Mouse (Mus musculus) liver, adult 2 months (tissue): Measurements from ENCODE around the gene Pla2g12b. TPM values are rescaled to one million over a fixed set of nuclear protein-coding genes. Genes with fewer than 3 reads are reported as not detected.
"Not testable (repeated sequence)": the region's sequence is repeated elsewhere in the genome, so short reads cannot be mapped to it uniquely, and the experiment has no call there.

Experiments used
- DNase-seq: peaks from one replicate; pipeline ENCODE4 v3.0.0-alpha.2; 2011; ENCODE audit warnings: low read depth, low spot score; ENCODE audit errors: extremely low read depth
- H3K27ac ChIP-seq: fragments of 200-500 bp; replicated peaks from 2 replicates; pipeline ENCODE4 v1.5.1; 2012; ENCODE audit warnings: low read depth, mild to moderate bottlenecking, control low read depth, inconsistent platforms, low read length; ENCODE audit not compliant: insufficient read depth
- H3K27me3 ChIP-seq: fragments of 200-500 bp; 2 replicates; pipeline ENCODE4 v1.6.1; 2012; ENCODE audit warnings: mild to moderate bottlenecking, moderate library complexity, low read length, inconsistent platforms; ENCODE audit not compliant: control insufficient read depth, insufficient read depth
- H3K36me3 ChIP-seq: fragments of 200-500 bp; 2 replicates; pipeline ENCODE4 v1.6.1; 2012; ENCODE audit warnings: low read length, inconsistent platforms; ENCODE audit not compliant: control insufficient read depth, insufficient read depth
- H3K4me1 ChIP-seq: fragments of 200-500 bp; 2 replicates; pipeline ENCODE4 v1.6.1; 2011; ENCODE audit warnings: low read length; ENCODE audit not compliant: control insufficient read depth, insufficient read depth
- H3K4me3 ChIP-seq: fragments of 200-500 bp; 2 replicates; pipeline ENCODE4 v1.5.1; 2011; ENCODE audit warnings: low read depth, mild to moderate bottlenecking, control low read depth, low read length, moderate library complexity; ENCODE audit not compliant: insufficient read depth
- H3K79me2 ChIP-seq: fragments of 200-500 bp; 2 replicates; pipeline ENCODE4 v1.6.1; 2012; ENCODE audit warnings: inconsistent platforms, mild to moderate bottlenecking, low read length, moderate library complexity; ENCODE audit not compliant: control insufficient read depth, insufficient read depth
- H3K9ac ChIP-seq: fragments of 200-500 bp; 2 replicates; pipeline ENCODE4 v1.6.1; 2012; ENCODE audit warnings: low read depth, mild to moderate bottlenecking, control low read depth, inconsistent platforms, low read length
- CTCF ChIP-seq: fragments of 200-500 bp; IDR thresholded peaks from 2 replicates; pipeline ENCODE4 v1.5.1; 2011; ENCODE audit warnings: low read depth, low read length, control low read depth
- POLR2A ChIP-seq: fragments of 200-500 bp; IDR thresholded peaks from 2 replicates; pipeline ENCODE4 v1.6.1; 2011; ENCODE audit warnings: low read length, control low read depth; ENCODE audit not compliant: insufficient read depth; ENCODE audit errors: extremely low read depth
- WGBS: fragments of 180-500 bp; shearing (Covaris S2); methylation state at CpG from one replicate; pipeline ENCODE4 v1.1.7; 2018; 5-methylcytosine and 5-hydroxymethylcytosine counted together
- polyA plus RNA-seq: library from polyadenylated mRNA; depleted of rRNA; stranded (reverse); fragments of >200 nt; gene quantifications from 2 replicates; pipeline ENCODE4 v1.2.3, GENCODE M21; 2012
- total RNA-seq: library from RNA; depleted of rRNA; stranded (reverse); fragments of >200 nt; gene quantifications from 2 replicates; pipeline ENCODE4 v1.2.3, GENCODE M21; 2014

Pla2g12b gene
- total and polyA plus RNA-seq, 2 experiments: 58.5 to 66.6 TPM

DNA sequence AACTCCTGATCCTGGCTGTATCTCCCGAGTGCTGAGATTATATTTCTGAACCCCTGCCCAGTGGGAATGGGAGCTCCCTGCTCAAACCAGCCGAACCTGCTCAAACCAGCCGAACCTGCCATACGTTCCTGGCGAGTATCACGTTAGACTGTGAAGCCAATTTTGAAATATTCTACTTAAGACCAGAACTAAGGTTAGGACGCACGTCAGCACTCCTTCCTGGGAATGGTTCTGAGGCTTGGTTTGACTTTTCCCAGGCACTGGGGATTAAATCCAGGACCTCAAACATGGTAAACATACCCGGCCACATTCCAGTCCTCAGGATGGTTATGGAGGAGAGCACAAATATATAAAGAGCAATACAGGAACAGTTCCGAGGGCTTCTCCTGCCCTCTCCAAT, 25.6 kb upstream of the Pla2g12b start:
- WGBS: 88% methylated on average over 10 of the region's 10 CpGs
- Histone ChIP-seq H3K27me3 (no peaks in the 10 kb centered on the region), H3K79me2 (no peaks in the 10 kb centered on the region), H3K27ac (no peak overlapping the region), H3K36me3 (peaks cover 14% of the 10 kb centered on the region), H3K9ac (no peak overlapping the region), H3K4me3 (no peak overlapping the region), H3K4me1 (no peaks in the 10 kb centered on the region)
- DNase-seq: no peak
- TF ChIP-seq CTCF (no peak), POLR2A (no peak)

DNA sequence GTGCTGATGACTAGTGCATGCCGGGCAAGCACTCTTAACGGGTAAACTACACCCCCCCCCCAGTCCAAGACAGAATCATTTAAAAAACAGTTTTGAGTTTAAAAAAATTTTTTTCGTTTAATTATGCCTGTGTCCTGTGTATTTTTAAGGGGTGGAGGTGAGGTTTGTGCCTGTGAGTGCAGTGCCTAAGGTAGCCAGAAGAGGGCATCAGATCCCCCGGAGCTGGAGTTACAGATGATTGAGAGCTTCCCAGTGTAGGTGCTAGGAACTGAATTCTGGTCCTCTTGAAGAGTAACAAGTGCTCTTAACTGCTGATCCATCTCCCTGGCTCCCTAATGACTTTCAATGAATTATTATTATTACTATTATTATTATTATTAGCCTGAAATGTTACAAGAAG, 24.7 kb upstream of the Pla2g12b start:
- Histone ChIP-seq H3K4me1 (no peaks in the 10 kb centered on the region), H3K79me2 (no peaks in the 10 kb centered on the region), H3K27me3 (no peaks in the 10 kb centered on the region), H3K27ac (no peak overlapping the region), H3K9ac (no peak overlapping the region), H3K36me3 (peaks cover 9% of the 10 kb centered on the region), H3K4me3 (no peak overlapping the region)
- no peak for DNase-seq
- peak; percentile 19; the same call in 1 of the 2 replicates for TF ChIP-seq CTCF
- no peak for TF ChIP-seq POLR2A
- 97% methylated on average over 4 of the region's 4 CpGs for WGBS

DNA sequence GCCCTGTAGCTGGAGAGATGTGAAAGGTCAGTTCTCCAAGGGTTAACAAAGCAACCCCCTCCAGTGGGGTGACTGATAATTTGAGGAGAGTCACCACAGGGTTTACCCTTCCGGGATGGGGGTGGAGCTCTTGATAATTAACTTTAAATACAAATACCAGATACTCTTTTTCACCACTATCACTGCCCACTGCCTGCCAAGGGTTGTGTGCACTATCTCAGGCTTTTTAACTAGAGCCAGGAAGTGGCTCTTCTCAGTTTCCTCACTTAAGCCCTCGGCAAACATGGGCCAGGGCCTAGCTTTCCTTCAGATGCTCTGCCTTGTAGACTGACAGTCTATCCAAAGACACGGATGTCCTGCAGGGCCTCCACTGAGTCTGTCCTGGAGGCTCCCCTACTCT, 23.5 kb upstream of the Pla2g12b start:
- H3K27me3 ChIP-seq: no peaks in the 10 kb centered on the region
- 0 out of 2 replicates have a peak, but pooled peaks cover 2% of the 10 kb centered on the region for H3K36me3 ChIP-seq
- WGBS: 31% methylated on average over 3 of the region's 3 CpGs
- H3K4me3 ChIP-seq: no peak overlapping the region
- TF ChIP-seq POLR2A (no peak), CTCF (no peak)
- H3K27ac ChIP-seq: no peak overlapping the region
- no peaks in the 10 kb centered on the region for H3K79me2 ChIP-seq
- no peak overlapping the region for H3K9ac ChIP-seq
- no peaks in the 10 kb centered on the region for H3K4me1 ChIP-seq
- DNase-seq: no peak

DNA sequence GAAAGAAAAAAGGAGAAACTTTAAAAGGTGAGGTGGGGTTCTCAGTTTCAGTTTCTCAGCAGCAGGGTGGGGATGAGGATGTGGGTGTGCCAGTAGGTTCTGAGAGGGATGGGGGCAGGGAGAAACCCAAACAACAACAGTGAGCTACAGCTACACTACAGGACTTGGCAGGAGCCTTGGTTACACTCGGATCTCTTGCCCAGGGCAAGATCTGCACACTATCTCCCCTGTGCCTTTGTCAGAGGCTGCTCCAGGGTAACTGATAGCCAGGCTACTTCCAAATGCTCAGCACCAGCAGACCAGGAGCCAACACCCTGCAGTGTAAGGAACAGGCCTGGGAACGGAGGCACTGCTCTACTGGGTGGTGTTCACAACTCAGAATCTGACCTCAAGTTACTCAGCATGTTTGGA, 23.0 kb upstream of the Pla2g12b start:
- Histone ChIP-seq H3K36me3 (0 out of 2 replicates have a peak, but pooled peaks cover 2% of the 10 kb centered on the region), H3K4me1 (no peaks in the 10 kb centered on the region), H3K27ac (no peak overlapping the region), H3K9ac (no peak overlapping the region), H3K79me2 (no peaks in the 10 kb centered on the region), H3K27me3 (no peaks in the 10 kb centered on the region), H3K4me3 (no peak overlapping the region)
- 66% methylated on average over 2 of the region's 2 CpGs for WGBS
- no peak for TF ChIP-seq CTCF
- TF ChIP-seq POLR2A: no peak
- no peak for DNase-seq

DNA sequence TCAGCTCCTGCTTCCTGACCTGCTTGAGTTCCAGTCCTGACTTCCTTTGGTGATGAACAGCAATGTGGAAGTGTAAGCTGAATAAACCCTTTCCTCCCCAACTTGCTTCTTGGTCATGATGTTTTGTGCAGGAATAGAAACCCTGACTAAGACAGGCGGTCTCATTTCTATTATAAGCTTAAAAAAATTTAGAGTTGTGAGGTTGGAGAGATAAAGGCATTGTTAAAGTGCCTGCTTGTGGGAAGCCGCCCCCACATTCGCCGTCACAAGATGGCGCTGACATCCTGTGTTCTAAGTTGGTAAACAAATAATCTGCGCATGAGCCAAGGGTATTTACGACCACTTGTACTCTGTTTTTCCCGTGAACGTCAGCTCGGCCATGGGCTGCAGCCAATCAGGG, 21.9 kb upstream of the Pla2g12b start:
- not testable (repeated sequence) for H3K27ac ChIP-seq, H3K9ac ChIP-seq, H3K27me3 ChIP-seq, H3K79me2 ChIP-seq, DNase-seq, H3K36me3 ChIP-seq, H3K4me3 ChIP-seq, H3K4me1 ChIP-seq
- WGBS: 95% methylated on average over 6 of the region's 10 CpGs

DNA sequence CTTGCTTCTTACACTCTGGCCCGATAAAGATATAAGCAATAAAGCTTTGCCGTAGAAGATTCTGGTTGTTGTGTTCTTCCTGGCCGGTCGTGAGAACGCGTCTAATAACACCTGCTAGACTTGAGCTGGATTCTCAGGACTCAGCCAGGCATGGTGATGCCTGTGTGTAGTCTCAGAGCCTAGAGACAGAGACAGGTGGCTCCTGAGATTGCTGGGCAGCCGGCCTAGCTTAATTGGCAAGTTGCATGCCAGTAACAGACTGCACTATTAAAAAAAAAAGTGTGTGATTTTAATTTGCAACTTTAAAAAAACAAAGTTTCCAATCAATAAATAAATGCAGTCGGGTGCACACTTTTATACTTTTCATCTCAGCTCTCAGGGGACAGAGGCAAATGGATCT, 16.5 kb upstream of the Pla2g12b start:
- Histone ChIP-seq H3K27me3 (no peaks in the 10 kb centered on the region), H3K4me1 (no peaks in the 10 kb centered on the region), H3K79me2 (no peaks in the 10 kb centered on the region), H3K9ac (no peak overlapping the region), H3K4me3 (no peak overlapping the region), H3K36me3 (no peaks in the 10 kb centered on the region), H3K27ac (no peak overlapping the region)
- DNase-seq: no peak
- TF ChIP-seq POLR2A: no peak
- TF ChIP-seq CTCF: no peak
- WGBS: 94% methylated on average over 8 of the region's 8 CpGs
